ENCODE assay signal across 8 mouse cellular contexts in the genomic region with DNA sequence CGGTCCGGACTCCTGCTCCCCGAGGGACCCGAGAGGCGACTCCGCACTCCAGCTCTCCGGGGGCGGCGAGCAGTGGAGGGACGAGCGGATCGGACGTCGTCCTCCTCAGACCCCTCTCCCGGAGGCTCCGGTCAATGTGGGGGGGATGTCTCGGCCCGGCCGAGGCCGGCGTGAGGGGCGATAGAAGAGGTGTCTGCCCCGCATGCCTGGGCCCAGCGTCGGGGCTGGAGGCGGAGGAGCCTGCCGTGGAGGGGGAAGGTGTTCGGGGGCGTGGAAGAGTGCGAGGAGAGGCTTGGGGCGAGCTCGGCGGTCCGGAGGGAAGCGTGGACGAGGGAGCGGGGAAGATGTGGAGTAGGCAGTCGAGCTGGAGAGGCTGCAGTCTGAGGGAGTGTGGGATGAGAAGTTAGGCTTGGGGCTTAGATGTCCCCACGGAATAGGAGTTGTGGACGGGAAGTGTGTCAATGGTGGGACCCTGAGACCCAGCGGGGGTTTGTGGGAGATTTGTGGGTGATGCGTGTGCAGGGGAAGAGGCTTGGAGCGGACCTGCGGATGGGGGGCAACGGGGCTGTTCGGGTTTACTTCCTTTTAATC. TPM values are rescaled to one million over a fixed set of nuclear protein-coding genes. Genes with fewer than 3 reads are reported as not detected.
DNase-seq lines count a peak whose midpoint lies in the region; ATAC-seq and TF ChIP-seq lines count a peak whose summit lies in the region.

No protein-coding gene starts in this region.

- peak overlapping the region; percentile 86 for H3K4me2 ChIP-seq in liver, embryonic 16.5 days (ENCODE audit: low read depth, low read length)

- H3K4me1 ChIP-seq in kidney, adult 2 months (ENCODE audit: control insufficient read depth, insufficient read depth, low read length): peaks cover 6% of the 10 kb centered on the region; the same call in 1 of the 2 replicates
- peaks cover 53% of the 10 kb centered on the region for H3K4me1 ChIP-seq in E14TG2a.4 (replicated peaks; ENCODE audit: low read depth, low read length)
- H3K4me1 ChIP-seq in bone marrow macrophage, adult 2 months (ENCODE audit: control insufficient read depth, insufficient read depth, low read length): peaks cover 7% of the 10 kb centered on the region; the same call in 1 of the 2 replicates
- H3K4me1 ChIP-seq in hindbrain, embryonic 10.5 days (replicated peaks): peaks cover 12% of the 10 kb centered on the region
- peaks cover 13% of the 10 kb centered on the region for H3K4me1 ChIP-seq in liver, embryonic 16.5 days (ENCODE audit: control insufficient read depth, low read depth, low read length)
- no peaks in the 10 kb centered on the region for H3K4me1 ChIP-seq in olfactory bulb, adult 2 months (ENCODE audit: control insufficient read depth, insufficient read depth, low read length)

- H3K27ac ChIP-seq in kidney, adult 2 months (ENCODE audit: insufficient read depth, low read depth, low read length): peak overlapping the region; percentile 86
- peak overlapping the region; percentile 49 for H3K27ac ChIP-seq in bone marrow macrophage, adult 2 months (ENCODE audit: insufficient read depth, low read depth, low read length)
- peak overlapping the region; percentile 97 for H3K27ac ChIP-seq in hindbrain, embryonic 10.5 days
- peak overlapping the region; percentile 89 for H3K27ac ChIP-seq in liver, embryonic 16.5 days (ENCODE audit: low read length)
- peak overlapping the region; percentile 79 for H3K27ac ChIP-seq in olfactory bulb, adult 2 months (ENCODE audit: insufficient read depth, low read depth, low read length)

- peak overlapping the region; percentile 92 for H3K4me3 ChIP-seq in kidney, adult 2 months (ENCODE audit: insufficient read depth, low read depth, low read length)
- H3K4me3 ChIP-seq in E14TG2a.4 (replicated peaks; ENCODE audit: low read length): peak overlapping the region; percentile 100
- peak overlapping the region; percentile 72 for H3K4me3 ChIP-seq in bone marrow macrophage, adult 2 months (ENCODE audit: insufficient read depth, low read length)
- peak overlapping the region; percentile 99 for H3K4me3 ChIP-seq in hindbrain, embryonic 10.5 days
- peak overlapping the region; percentile 99 for H3K4me3 ChIP-seq in liver, embryonic 16.5 days (ENCODE audit: low read depth, low read length)
- peak overlapping the region; percentile 98 for H3K4me3 ChIP-seq in olfactory bulb, adult 2 months (ENCODE audit: insufficient read depth, low read depth, low read length)

- TF ChIP-seq CTCF in kidney, adult 2 months (conservative IDR thresholded peaks at IDR 0.05; ENCODE audit: insufficient read depth, insufficient read length, low read depth, low read length): no peak
- no peak for TF ChIP-seq CTCF in E14TG2a.4 (conservative IDR thresholded peaks at IDR 0.05; ENCODE audit: low read length)
- TF ChIP-seq CTCF in bone marrow macrophage, adult 2 months (IDR thresholded peaks at IDR 0.05; ENCODE audit: low read depth, low read length): no peak
- TF ChIP-seq CTCF in olfactory bulb, adult 2 months (IDR thresholded peaks at IDR 0.05; ENCODE audit: insufficient read depth, low read depth, low read length): no peak

- no peak for DNase-seq in kidney, adult 2 months
- DNase-seq in kidney, adult 18-20 months: no peak
- no peak for DNase-seq in hindbrain, embryonic 10.5 days (ENCODE audit: low spot score)
- no peak for DNase-seq in testis, postnatal 10 days (ENCODE audit: low spot score)

- 1% methylated on average over 45 of the region's 46 CpGs for WGBS in kidney, adult 2 months
- WGBS in hindbrain, embryonic 10.5 days: under 1% methylated on average over 46 of the region's 46 CpGs
- under 1% methylated on average over 46 of the region's 46 CpGs for WGBS in liver, embryonic 16.5 days (ENCODE audit: insufficient replicate concordance)
- under 1% methylated on average over 46 of the region's 46 CpGs for WGBS in olfactory bulb, adult 2 months

- H3K36me3 ChIP-seq in kidney, adult 2 months (ENCODE audit: control insufficient read depth, insufficient read depth, low read length): no peaks in the 10 kb centered on the region
- no peaks in the 10 kb centered on the region for H3K36me3 ChIP-seq in E14TG2a.4 (ENCODE audit: insufficient read depth, low read length)
- H3K36me3 ChIP-seq in hindbrain, embryonic 10.5 days: no peaks in the 10 kb centered on the region
- no peaks in the 10 kb centered on the region for H3K36me3 ChIP-seq in liver, embryonic 16.5 days (ENCODE audit: control insufficient read depth, insufficient read depth)

- peak; percentile 46 for ATAC-seq in liver, embryonic 16.5 days (ENCODE audit: low read depth)

- no peak for TF ChIP-seq POLR2A in kidney, adult 2 months (IDR thresholded peaks at IDR 0.05; ENCODE audit: low read depth, low read length)
- no peak for TF ChIP-seq POLR2A in bone marrow macrophage, adult 2 months (IDR thresholded peaks at IDR 0.05; ENCODE audit: borderline replicate concordance, low read depth, low read length)
- TF ChIP-seq POLR2A in olfactory bulb, adult 2 months (IDR thresholded peaks at IDR 0.05; ENCODE audit: insufficient read depth, low read depth, low read length): no peak

- peak overlapping the region; percentile 97 for H3K9ac ChIP-seq in liver, embryonic 16.5 days (ENCODE audit: low read depth, low read length)

- no peaks in the 10 kb centered on the region for H3K9me3 ChIP-seq in E14TG2a.4 (ENCODE audit: low read length)
- no peaks in the 10 kb centered on the region for H3K9me3 ChIP-seq in hindbrain, embryonic 10.5 days
- no peaks in the 10 kb centered on the region for H3K9me3 ChIP-seq in liver, embryonic 16.5 days (replicated peaks; ENCODE audit: control insufficient read depth, low read length)

- H3K27me3 ChIP-seq in kidney, adult 2 months (replicated peaks; ENCODE audit: control insufficient read depth, insufficient read depth, low read length): no peaks in the 10 kb centered on the region
- no peaks in the 10 kb centered on the region for H3K27me3 ChIP-seq in E14TG2a.4 (ENCODE audit: insufficient read depth, low read length)
- H3K27me3 ChIP-seq in hindbrain, embryonic 10.5 days (ENCODE audit: insufficient read depth, poor library complexity, severe bottlenecking): no peaks in the 10 kb centered on the region
- no peaks in the 10 kb centered on the region for H3K27me3 ChIP-seq in liver, embryonic 16.5 days (ENCODE audit: control insufficient read depth, insufficient read depth, low read depth, low read length)

RNA-seq across cellular contexts. Expression of a gene that starts 0.4 kb away (rescaled TPM):
- polyA plus RNA-seq in kidney, adult 2 months (2012; rRNA removed): 2.8 and 4.3 TPM in 2 replicates
- 19.6 and 22.4 TPM in 2 replicates for polyA plus RNA-seq in bone marrow macrophage, adult 2 months (2012; ENCODE audit: insufficient read depth, insufficient read length, missing spikeins)
- 6.9 and 9.0 TPM in 2 replicates for polyA plus RNA-seq in hindbrain, embryonic 10.5 days (2016; fragmentation: Nextera tagmentation; extraction: Ambion mirVana)
- polyA plus RNA-seq in liver, embryonic 16.5 days (2015; fragmentation: Nextera tagmentation; extraction: Ambion mirVana): 3.9 and 4.1 TPM in 2 replicates
- not detected in 2 replicates for polyA plus RNA-seq in olfactory bulb, adult 2 months (2012; ENCODE audit: insufficient read depth, insufficient read length, low replicate concordance, missing spikeins)

RNA-seq across cellular contexts. Expression of a gene that starts 9.1 kb away (rescaled TPM):
- 25.2 and 27.0 TPM in 2 replicates for polyA plus RNA-seq in kidney, adult 2 months (2012; rRNA removed)
- polyA plus RNA-seq in bone marrow macrophage, adult 2 months (2012; ENCODE audit: insufficient read depth, insufficient read length, missing spikeins): 0.23 and 1.3 TPM in 2 replicates
- polyA plus RNA-seq in hindbrain, embryonic 10.5 days (2016; fragmentation: Nextera tagmentation; extraction: Ambion mirVana): 3.8 and 5.0 TPM in 2 replicates
- 4.6 and 5.7 TPM in 2 replicates for polyA plus RNA-seq in liver, embryonic 16.5 days (2015; fragmentation: Nextera tagmentation; extraction: Ambion mirVana)
- polyA plus RNA-seq in olfactory bulb, adult 2 months (2012; ENCODE audit: insufficient read depth, insufficient read length, low replicate concordance, missing spikeins): not detected in 2 replicates

RNA-seq across cellular contexts. Expression of a gene that starts 56.5 kb away (rescaled TPM):
- 23.3 and 26.7 TPM in 2 replicates for polyA plus RNA-seq in kidney, adult 2 months (2012; rRNA removed)
- polyA plus RNA-seq in bone marrow macrophage, adult 2 months (2012; ENCODE audit: insufficient read depth, insufficient read length, missing spikeins): 20.8 and 24.5 TPM in 2 replicates
- 76.8 and 87.2 TPM in 2 replicates for polyA plus RNA-seq in hindbrain, embryonic 10.5 days (2016; fragmentation: Nextera tagmentation; extraction: Ambion mirVana)
- polyA plus RNA-seq in liver, embryonic 16.5 days (2015; fragmentation: Nextera tagmentation; extraction: Ambion mirVana): 14.2 and 15.1 TPM in 2 replicates
- polyA plus RNA-seq in olfactory bulb, adult 2 months (2012; ENCODE audit: insufficient read depth, insufficient read length, low replicate concordance, missing spikeins): not detected in 2 replicates

Comparison
In these comparisons a context has a peak if more than half of its experiments do, and no peak if none do; other contexts are left out.
1. RNA of a gene that starts 56.5 kb away (polyA plus RNA-seq): 76.8 to 87.2 TPM in hindbrain, embryonic 10.5 days, 23.3 to 26.7 TPM in kidney, adult 2 months, 20.8 to 24.5 TPM in bone marrow macrophage, adult 2 months and 14.2 to 15.1 TPM in liver, embryonic 16.5 days; not detected in olfactory bulb, adult 2 months; every median in the first group is over 10 times any median in the second.
2. Peak in every context shown above with its lines, with median percentiles within 50 percentile points of each other: H3K27ac ChIP-seq and H3K4me3 ChIP-seq.